Mouse (Mus musculus): ENCODE data around the gene Gstm1. TPM values are rescaled to one million over a fixed set of nuclear protein-coding genes. Genes with fewer than 3 reads are reported as not detected.

Gstm1 gene
- 30.5 and 33.8 TPM in 2 replicates for polyA plus RNA-seq (2014; fragmentation: Nextera tagmentation; extraction: Ambion mirVana)

DNA sequence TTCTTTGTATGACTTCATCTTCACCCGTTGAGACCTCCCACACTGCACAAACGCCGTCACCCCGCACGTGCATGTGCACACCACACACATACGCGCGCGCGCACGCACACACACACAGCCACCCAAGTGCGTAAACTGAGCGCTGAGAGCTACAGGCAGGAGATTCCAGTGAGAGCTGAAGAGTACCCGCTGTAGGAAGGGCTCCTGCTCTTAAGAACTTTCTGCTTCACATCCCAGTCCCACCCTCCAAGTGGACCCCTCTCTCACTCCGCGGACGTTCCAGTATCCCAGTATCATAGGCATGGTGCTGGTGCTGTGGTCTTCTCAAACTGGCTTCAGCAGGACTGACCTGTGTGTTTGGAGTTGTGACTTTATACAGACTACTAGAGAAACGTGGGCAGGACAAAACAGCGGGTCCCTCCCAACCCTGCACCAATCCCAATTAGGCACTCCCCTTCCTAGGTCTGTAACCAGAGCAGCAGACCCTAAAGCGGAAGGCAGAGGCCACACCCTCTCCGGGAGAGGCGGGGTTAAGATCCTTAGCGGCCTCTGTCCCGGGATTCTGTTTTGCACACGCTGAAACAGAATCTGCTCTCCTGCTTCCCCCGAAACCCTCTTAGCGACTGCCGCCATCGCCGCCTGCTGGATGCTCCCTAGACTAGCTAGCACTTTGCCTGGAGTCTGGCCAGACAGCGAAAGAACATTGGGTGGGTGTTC, at the start of gene Gstm1:
TSS of gene Gstm1 (minus strand) at position 501 of the 717 bp plus-strand sequence.
- Histone ChIP-seq H3K27me3 (ENCODE audit: control insufficient read depth, insufficient read depth, low read length) (no peaks in the 10 kb centered on the region), H3K4me2 (peak within 1 kb of the TSS; percentile 80), H3K27ac (ENCODE audit: low read depth, low read length) (peak within 1 kb of the TSS; percentile 30), H3K36me3 (ENCODE audit: control insufficient read depth, insufficient read depth, low read length) (no peaks in the 10 kb centered on the region), H3K4me1 (ENCODE audit: control insufficient read depth, insufficient read depth, low read length) (peaks cover 3% of the 10 kb centered on the region; the same call in 1 of the 2 replicates), H3K9ac (ENCODE audit: low read length) (peak within 1 kb of the TSS; percentile 61), H3K4me3 (ENCODE audit: low read depth, low read length) (peak within 1 kb of the TSS; percentile 43), H3K9me3 (ENCODE audit: control insufficient read depth, low read length) (no peaks in the 10 kb centered on the region)
- ATAC-seq (ENCODE audit: low FRiP score) = peak; percentile 98
- peak; percentile 98 for DNase-seq (ENCODE audit: low spot score, missing footprints)
- WGBS = 0% methylated on average over 31 of the region's 31 CpGs

DNA sequence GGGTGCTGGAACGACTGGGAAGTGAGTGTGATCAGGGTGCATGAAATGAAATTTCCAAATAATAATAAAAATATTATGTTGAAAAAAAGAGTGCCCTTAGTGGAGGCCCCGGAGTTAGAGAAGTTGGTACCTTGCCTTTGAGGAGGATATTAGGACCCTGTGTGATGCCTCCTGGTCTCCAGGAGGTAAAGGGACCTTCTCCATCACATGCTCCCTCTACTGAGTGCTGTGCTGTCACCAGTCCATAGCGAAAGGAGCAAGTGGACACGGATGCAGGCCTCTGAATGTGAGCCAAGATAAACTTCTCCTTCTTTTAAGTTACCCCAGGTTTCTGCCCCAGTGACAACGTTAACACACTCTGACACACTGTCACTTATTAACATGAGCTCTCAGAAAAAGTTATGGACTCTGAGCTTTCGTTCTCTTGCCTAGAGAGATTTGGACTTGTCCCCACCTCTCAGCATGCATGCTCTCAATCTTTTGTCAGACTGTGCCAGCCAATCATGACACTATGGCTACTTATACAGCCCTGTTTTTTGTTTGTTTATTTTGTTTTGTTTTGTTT, 49.7 kb upstream of the Gstm1 start:
- WGBS = 72% methylated on average over 6 of the region's 6 CpGs
- H3K27me3 ChIP-seq (ENCODE audit: control insufficient read depth, insufficient read depth, low read length) = no peaks in the 10 kb centered on the region
- no peaks in the 10 kb centered on the region for H3K36me3 ChIP-seq (ENCODE audit: control insufficient read depth, insufficient read depth, low read length)
- no peak for ATAC-seq (ENCODE audit: low FRiP score)
- no peak overlapping the region for H3K9ac ChIP-seq (ENCODE audit: low read length)
- H3K4me1 ChIP-seq (ENCODE audit: control insufficient read depth, insufficient read depth, low read length) = no peaks in the 10 kb centered on the region
- DNase-seq (ENCODE audit: low spot score, missing footprints) = no peak
- no peaks in the 10 kb centered on the region for H3K9me3 ChIP-seq (ENCODE audit: control insufficient read depth, low read length)
- H3K4me3 ChIP-seq (ENCODE audit: low read depth, low read length) = no peak overlapping the region
- no peak overlapping the region for H3K4me2 ChIP-seq
- no peak overlapping the region for H3K27ac ChIP-seq (ENCODE audit: low read depth, low read length)

GRCm38 (mm10) chr3:108065551-108065950, 47.8 kb upstream of the Gstm1 start:
- Histone ChIP-seq H3K4me2 (no peak overlapping the region), H3K36me3 (ENCODE audit: control insufficient read depth, insufficient read depth, low read length) (no peaks in the 10 kb centered on the region), H3K9me3 (ENCODE audit: control insufficient read depth, low read length) (no peaks in the 10 kb centered on the region), H3K9ac (ENCODE audit: low read length) (no peak overlapping the region), H3K4me1 (ENCODE audit: control insufficient read depth, insufficient read depth, low read length) (no peaks in the 10 kb centered on the region), H3K4me3 (ENCODE audit: low read depth, low read length) (no peak overlapping the region), H3K27me3 (ENCODE audit: control insufficient read depth, insufficient read depth, low read length) (no peaks in the 10 kb centered on the region), H3K27ac (ENCODE audit: low read depth, low read length) (no peak overlapping the region)
- 82% methylated on average over 9 of the region's 9 CpGs for WGBS
- ATAC-seq (ENCODE audit: low FRiP score) (no peak), DNase-seq (ENCODE audit: low spot score, missing footprints) (no peak)

GRCm38 (mm10) chr3:108064672-108065071, 46.9 kb upstream of the Gstm1 start:
- Histone ChIP-seq H3K9me3 (ENCODE audit: control insufficient read depth, low read length) (no peaks in the 10 kb centered on the region), H3K4me2 (no peak overlapping the region), H3K27ac (ENCODE audit: low read depth, low read length) (no peak overlapping the region), H3K9ac (ENCODE audit: low read length) (no peak overlapping the region), H3K27me3 (ENCODE audit: control insufficient read depth, insufficient read depth, low read length) (no peaks in the 10 kb centered on the region), H3K4me1 (ENCODE audit: control insufficient read depth, insufficient read depth, low read length) (no peaks in the 10 kb centered on the region), H3K36me3 (ENCODE audit: control insufficient read depth, insufficient read depth, low read length) (no peaks in the 10 kb centered on the region), H3K4me3 (ENCODE audit: low read depth, low read length) (no peak overlapping the region)
- ATAC-seq (ENCODE audit: low FRiP score) = no peak
- 76% methylated on average over 4 of the region's 4 CpGs for WGBS
- DNase-seq (ENCODE audit: low spot score, missing footprints) = no peak

- Histone ChIP-seq H3K4me2 (no peak overlapping the region), H3K9me3 (ENCODE audit: control insufficient read depth, low read length) (no peaks in the 10 kb centered on the region), H3K4me1 (ENCODE audit: control insufficient read depth, insufficient read depth, low read length) (no peaks in the 10 kb centered on the region), H3K27me3 (ENCODE audit: control insufficient read depth, insufficient read depth, low read length) (no peaks in the 10 kb centered on the region), H3K4me3 (ENCODE audit: low read depth, low read length) (no peak overlapping the region), H3K9ac (ENCODE audit: low read length) (no peak overlapping the region), H3K27ac (ENCODE audit: low read depth, low read length) (no peak overlapping the region), H3K36me3 (ENCODE audit: control insufficient read depth, insufficient read depth, low read length) (no peaks in the 10 kb centered on the region)
- no peak for DNase-seq (ENCODE audit: low spot score, missing footprints)
- no peak for ATAC-seq (ENCODE audit: low FRiP score)
- WGBS = 83% methylated on average over 8 of the region's 8 CpGs
Measured at GRCm38 (mm10) chr3:108062648-108063047, 44.9 kb upstream of the Gstm1 start.

GRCm38 (mm10) chr3:108061420-108061819, 43.6 kb upstream of the Gstm1 start:
- Histone ChIP-seq H3K4me2 (0 out of 2 replicates have a peak overlapping the region, but pooled peaks have one; percentile 9), H3K36me3 (ENCODE audit: control insufficient read depth, insufficient read depth, low read length) (no peaks in the 10 kb centered on the region), H3K4me3 (ENCODE audit: low read depth, low read length) (no peak overlapping the region), H3K4me1 (ENCODE audit: control insufficient read depth, insufficient read depth, low read length) (no peaks in the 10 kb centered on the region), H3K27ac (ENCODE audit: low read depth, low read length) (no peak overlapping the region), H3K27me3 (ENCODE audit: control insufficient read depth, insufficient read depth, low read length) (no peaks in the 10 kb centered on the region), H3K9ac (ENCODE audit: low read length) (no peak overlapping the region), H3K9me3 (ENCODE audit: control insufficient read depth, low read length) (no peaks in the 10 kb centered on the region)
- DNase-seq (ENCODE audit: low spot score, missing footprints) (peak; percentile 97), ATAC-seq (ENCODE audit: low FRiP score) (no peak)
- 25% methylated on average over 7 of the region's 7 CpGs for WGBS

- no peaks in the 10 kb centered on the region for H3K36me3 ChIP-seq (ENCODE audit: control insufficient read depth, insufficient read depth, low read length)
- H3K4me3 ChIP-seq (ENCODE audit: low read depth, low read length) = no peak overlapping the region
- no peaks in the 10 kb centered on the region for H3K4me1 ChIP-seq (ENCODE audit: control insufficient read depth, insufficient read depth, low read length)
- no peak overlapping the region for H3K9ac ChIP-seq (ENCODE audit: low read length)
- 89% methylated on average over 5 of the region's 5 CpGs for WGBS
- no peak overlapping the region for H3K4me2 ChIP-seq
- ATAC-seq (ENCODE audit: low FRiP score) (no peak), DNase-seq (ENCODE audit: low spot score, missing footprints) (no peak)
- H3K27me3 ChIP-seq (ENCODE audit: control insufficient read depth, insufficient read depth, low read length) = no peaks in the 10 kb centered on the region
- no peak overlapping the region for H3K27ac ChIP-seq (ENCODE audit: low read depth, low read length)
- H3K9me3 ChIP-seq (ENCODE audit: control insufficient read depth, low read length) = no peaks in the 10 kb centered on the region
Measured at GRCm38 (mm10) chr3:108050493-108050892, 32.7 kb upstream of the Gstm1 start.

GRCm38 (mm10) chr3:108048306-108048705, 30.5 kb upstream of the Gstm1 start:
- Histone ChIP-seq H3K4me3 (ENCODE audit: low read depth, low read length) (no peak overlapping the region), H3K27me3 (ENCODE audit: control insufficient read depth, insufficient read depth, low read length) (no peaks in the 10 kb centered on the region), H3K36me3 (ENCODE audit: control insufficient read depth, insufficient read depth, low read length) (no peaks in the 10 kb centered on the region), H3K4me2 (no peak overlapping the region), H3K4me1 (ENCODE audit: control insufficient read depth, insufficient read depth, low read length) (peaks cover 4% of the 10 kb centered on the region), H3K27ac (ENCODE audit: low read depth, low read length) (no peak overlapping the region), H3K9me3 (ENCODE audit: control insufficient read depth, low read length) (no peaks in the 10 kb centered on the region), H3K9ac (ENCODE audit: low read length) (no peak overlapping the region)
- DNase-seq (ENCODE audit: low spot score, missing footprints) = no peak
- ATAC-seq (ENCODE audit: low FRiP score) = no peak
- 87% methylated on average over 3 of the region's 3 CpGs for WGBS

DNA sequence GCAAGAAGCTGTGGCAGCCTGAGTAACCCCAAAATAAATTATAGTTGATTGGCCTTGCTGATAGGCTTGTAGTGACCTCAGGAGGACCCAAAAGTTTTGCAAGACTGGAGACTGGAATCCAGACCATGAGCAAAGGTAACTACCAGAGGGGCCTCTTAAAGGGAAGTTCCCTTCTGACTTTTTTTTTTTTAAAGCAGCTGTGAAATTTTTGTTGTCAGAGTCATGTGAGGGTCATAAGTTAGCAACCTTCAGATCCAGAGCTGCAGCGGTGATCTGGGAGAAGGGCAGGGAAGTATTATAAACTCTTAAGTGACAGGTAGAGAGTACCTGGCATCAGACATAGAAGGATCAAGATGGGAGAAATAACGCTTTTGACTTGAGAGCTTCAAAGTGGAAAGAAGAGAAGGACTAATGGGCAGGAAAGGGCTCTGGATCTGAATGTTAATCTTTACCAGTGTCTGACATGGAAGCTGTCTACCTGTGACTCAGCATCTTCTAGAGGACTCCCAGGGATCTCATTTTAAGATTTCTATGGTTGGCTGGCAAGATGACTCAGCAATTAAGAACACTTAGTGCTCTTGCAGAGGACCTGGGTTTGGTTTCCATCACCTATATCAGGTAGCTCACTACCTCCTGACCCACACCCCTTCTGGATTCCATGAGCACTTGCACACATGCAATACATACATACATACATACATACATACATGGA, 29.3 kb upstream of the Gstm1 start:
- no peak overlapping the region for H3K9ac ChIP-seq (ENCODE audit: low read length)
- no peak for DNase-seq (ENCODE audit: low spot score, missing footprints)
- no peaks in the 10 kb centered on the region for H3K36me3 ChIP-seq (ENCODE audit: control insufficient read depth, insufficient read depth, low read length)
- H3K4me1 ChIP-seq (ENCODE audit: control insufficient read depth, insufficient read depth, low read length) = peaks cover 4% of the 10 kb centered on the region
- H3K27ac ChIP-seq (ENCODE audit: low read depth, low read length) = no peak overlapping the region
- no peaks in the 10 kb centered on the region for H3K9me3 ChIP-seq (ENCODE audit: control insufficient read depth, low read length)
- H3K27me3 ChIP-seq (ENCODE audit: control insufficient read depth, insufficient read depth, low read length) = no peaks in the 10 kb centered on the region
- WGBS = 87% methylated on average over 2 of the region's 2 CpGs
- no peak overlapping the region for H3K4me3 ChIP-seq (ENCODE audit: low read depth, low read length)
- no peak overlapping the region for H3K4me2 ChIP-seq
- no peak for ATAC-seq (ENCODE audit: low FRiP score)

Measured in midbrain, embryonic 11.5 days (tissue).